Mouse (Mus musculus): ENCODE results near the gene Pde4d.

DNA sequence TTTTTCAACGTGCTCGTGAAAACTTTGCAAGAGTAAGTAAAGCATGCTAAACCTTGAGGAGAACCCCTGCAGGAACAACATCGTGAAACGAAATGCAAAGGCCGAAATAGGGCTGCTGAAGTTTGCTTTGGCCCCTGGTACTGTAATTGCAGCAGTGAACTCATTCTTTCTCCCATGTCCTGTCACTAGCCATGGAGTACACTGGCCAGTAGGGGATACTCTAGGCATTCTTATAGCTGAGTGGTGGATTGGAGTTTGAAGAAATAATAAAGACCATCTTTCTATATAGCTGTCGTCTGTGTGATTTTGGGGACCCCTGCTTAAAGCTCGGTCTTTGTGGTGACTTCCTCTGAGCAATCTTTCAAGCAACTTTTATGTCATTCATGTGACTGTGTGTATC, 906.5 kb downstream of the Pde4d start:
- TF ChIP-seq CTCF (IDR thresholded peaks at IDR 0.05; ENCODE audit: borderline replicate concordance, insufficient read depth, low read depth, low read length), result peak; percentile 25; the same call in 1 of the 2 replicates
- no peak for TF ChIP-seq POLR2A (IDR thresholded peaks at IDR 0.05; ENCODE audit: borderline replicate concordance, insufficient read depth, low read length)
